In the genomic region with DNA sequence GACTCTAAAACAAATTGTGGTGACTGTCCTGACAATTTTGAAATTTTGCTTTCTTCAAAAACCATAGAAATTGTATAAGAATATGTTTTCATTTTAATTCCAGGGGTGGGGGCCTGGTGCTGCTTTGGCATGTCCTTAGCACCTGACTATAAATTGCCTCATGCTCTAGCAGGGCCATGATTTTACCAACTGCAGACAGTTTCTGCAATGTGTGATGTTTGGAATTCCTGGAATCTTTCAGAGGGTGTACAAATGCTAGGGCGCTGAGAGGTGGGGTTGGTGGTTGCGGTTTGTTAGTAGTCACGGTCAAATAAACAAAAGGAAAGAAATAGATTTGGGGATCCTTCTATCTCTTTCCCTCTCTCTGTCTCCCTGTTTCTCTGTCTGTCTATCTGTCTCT, we compare ENCODE assay signal across 25 mouse cellular contexts.
"Had no signal": no experiment of that assay in that cellular context is flagged by ENCODE, and none has a peak within 500 bp of the region (broad histone marks: within the 10 kb centered on the region; RNA-seq: fewer than 3 reads in every experiment).

No protein-coding gene starts in this region.

- H3K36me3 ChIP-seq: heart, embryonic 12.5 days; hindbrain, embryonic 10.5 days; hindbrain, embryonic 12.5 days; limb, embryonic 10.5 days; limb, embryonic 12.5 days had no signal

- H3K9ac ChIP-seq: heart, embryonic 12.5 days; hindbrain, embryonic 12.5 days; hindbrain, embryonic 14.5 days; limb, embryonic 12.5 days had no signal

- DNase-seq: gastrocnemius, adult 2 months; gastrocnemius, postnatal 10 days; gastrocnemius, postnatal 25 days; heart, adult 18-20 months; heart, postnatal 10 days; heart, postnatal 4 days; kidney, adult 18-20 months; kidney, adult 8-10 months; kidney, postnatal 10 days; kidney, postnatal 25 days; kidney, postnatal 4 days; liver had no signal

- H3K4me2 ChIP-seq: heart, embryonic 12.5 days; hindbrain, embryonic 12.5 days; hindbrain, embryonic 14.5 days; limb, embryonic 12.5 days; liver, embryonic 11.5 days had no signal

- H3K4me3 ChIP-seq: gastrocnemius, adult 2 months; heart, embryonic 10.5 days; heart, embryonic 12.5 days; hindbrain, embryonic 10.5 days; hindbrain, embryonic 12.5 days; layer of hippocampus, adult 2 months; left cerebral cortex, adult 2 months; limb, embryonic 10.5 days; limb, embryonic 12.5 days had no signal

- H3K9me3 ChIP-seq: heart, embryonic 10.5 days; hindbrain, embryonic 10.5 days; hindbrain, embryonic 12.5 days; limb, embryonic 10.5 days had no signal

- ATAC-seq: hindbrain, embryonic 16.5 days; inflammation-experienced regulatory T-cells, adult 6 months; intestine, embryonic 16.5 days had no signal

- H3K27ac ChIP-seq: gastrocnemius, adult 2 months; heart, embryonic 10.5 days; hindbrain, embryonic 10.5 days; hindbrain, embryonic 12.5 days; hindbrain, embryonic 14.5 days; layer of hippocampus, adult 2 months; left cerebral cortex, adult 2 months; limb, embryonic 10.5 days; limb, embryonic 12.5 days had no signal
